Mouse (Mus musculus): Measurements from ENCODE around the gene Cfap206. TPM values are rescaled to one million over a fixed set of nuclear protein-coding genes. Genes with fewer than 3 reads are reported as not detected.

Cfap206 gene
- polyA plus RNA-seq, 1 experiment from 2014 or later = not detected

- H3K9me3 ChIP-seq (replicated peaks) = peaks cover 13% of the 10 kb centered on the region
- no peak overlapping the region for H3K4me2 ChIP-seq
- ATAC-seq = no peak
- H3K4me1 ChIP-seq = no peaks in the 10 kb centered on the region
- no peak overlapping the region for H3K4me3 ChIP-seq
- H3K9ac ChIP-seq = no peak overlapping the region
- H3K27ac ChIP-seq = no peak overlapping the region
- WGBS (ENCODE audit: insufficient replicate concordance) = 89% methylated on average over 12 of the region's 12 CpGs
- H3K27me3 ChIP-seq (replicated peaks) = no peaks in the 10 kb centered on the region
- no peaks in the 10 kb centered on the region for H3K36me3 ChIP-seq
Measured at GRCm38 (mm10) chr4:34719421-34719820, 10.6 kb downstream of the Cfap206 start.

- Histone ChIP-seq H3K27me3 (replicated peaks) (no peaks in the 10 kb centered on the region), H3K4me3 (no peak overlapping the region), H3K36me3 (no peaks in the 10 kb centered on the region), H3K4me2 (no peak overlapping the region), H3K9me3 (replicated peaks) (peaks cover 7% of the 10 kb centered on the region), H3K9ac (no peak overlapping the region), H3K4me1 (no peaks in the 10 kb centered on the region), H3K27ac (no peak overlapping the region)
- 76% methylated on average over 1 of the region's 1 CpGs for WGBS (ENCODE audit: insufficient replicate concordance)
- no peak for ATAC-seq
Measured at GRCm38 (mm10) chr4:34715062-34715461, 14.9 kb downstream of the Cfap206 start.

- H3K27me3 ChIP-seq (replicated peaks) = no peaks in the 10 kb centered on the region
- ATAC-seq = no peak
- no peak overlapping the region for H3K27ac ChIP-seq
- no peaks in the 10 kb centered on the region for H3K4me1 ChIP-seq
- H3K4me3 ChIP-seq = no peak overlapping the region
- no peak overlapping the region for H3K4me2 ChIP-seq
- no peaks in the 10 kb centered on the region for H3K36me3 ChIP-seq
- H3K9ac ChIP-seq = no peak overlapping the region
- WGBS (ENCODE audit: insufficient replicate concordance) = 71% methylated on average over 3 of the region's 3 CpGs
- no peaks in the 10 kb centered on the region for H3K9me3 ChIP-seq (replicated peaks)
Measured at GRCm38 (mm10) chr4:34708127-34708526, 21.9 kb downstream of the Cfap206 start.

- no peak overlapping the region for H3K4me3 ChIP-seq
- H3K27me3 ChIP-seq (replicated peaks) = no peaks in the 10 kb centered on the region
- no peaks in the 10 kb centered on the region for H3K4me1 ChIP-seq
- no peak overlapping the region for H3K27ac ChIP-seq
- no peaks in the 10 kb centered on the region for H3K36me3 ChIP-seq
- ATAC-seq = no peak
- H3K4me2 ChIP-seq = no peak overlapping the region
- WGBS (ENCODE audit: insufficient replicate concordance) = 59% methylated on average over 3 of the region's 3 CpGs
- no peak overlapping the region for H3K9ac ChIP-seq
- no peaks in the 10 kb centered on the region for H3K9me3 ChIP-seq (replicated peaks)
Measured at GRCm38 (mm10) chr4:34707248-34707647, 22.8 kb downstream of the Cfap206 start.

- no peak for ATAC-seq
- no peak overlapping the region for H3K9ac ChIP-seq
- 64% methylated on average over 4 of the region's 4 CpGs for WGBS (ENCODE audit: insufficient replicate concordance)
- H3K27ac ChIP-seq = no peak overlapping the region
- H3K9me3 ChIP-seq (replicated peaks) = no peaks in the 10 kb centered on the region
- H3K4me2 ChIP-seq = no peak overlapping the region
- H3K36me3 ChIP-seq = no peaks in the 10 kb centered on the region
- no peak overlapping the region for H3K4me3 ChIP-seq
- no peaks in the 10 kb centered on the region for H3K27me3 ChIP-seq (replicated peaks)
- no peaks in the 10 kb centered on the region for H3K4me1 ChIP-seq
Measured at GRCm38 (mm10) chr4:34703029-34703428, 27.0 kb downstream of the Cfap206 start.

GRCm38 (mm10) chr4:34702231-34702630 is 27.8 kb downstream of the Cfap206 start:
- WGBS (ENCODE audit: insufficient replicate concordance) = 90% methylated on average over 11 of the region's 11 CpGs
- ATAC-seq = no peak

GRCm38 (mm10) chr4:34701528-34701927 is 28.5 kb downstream of the Cfap206 start:
- H3K4me2 ChIP-seq = no peak overlapping the region
- H3K4me1 ChIP-seq = no peaks in the 10 kb centered on the region
- no peaks in the 10 kb centered on the region for H3K9me3 ChIP-seq (replicated peaks)
- H3K4me3 ChIP-seq = no peak overlapping the region
- H3K9ac ChIP-seq = no peak overlapping the region
- 56% methylated on average over 5 of the region's 5 CpGs for WGBS (ENCODE audit: insufficient replicate concordance)
- peak; percentile 42; the same call in 1 of the 2 replicates for ATAC-seq
- H3K27me3 ChIP-seq (replicated peaks) = no peaks in the 10 kb centered on the region
- no peaks in the 10 kb centered on the region for H3K36me3 ChIP-seq
- H3K27ac ChIP-seq = no peak overlapping the region

More at GRCm38 (mm10) chr4:34702231-34702630, 27.8 kb downstream of the Cfap206 start:
- no peak overlapping the region for H3K4me3 ChIP-seq
- no peaks in the 10 kb centered on the region for H3K9me3 ChIP-seq (replicated peaks)
- H3K27ac ChIP-seq = no peak overlapping the region
- no peaks in the 10 kb centered on the region for H3K27me3 ChIP-seq (replicated peaks)
- H3K4me1 ChIP-seq = no peaks in the 10 kb centered on the region
- H3K4me2 ChIP-seq = no peak overlapping the region
- H3K36me3 ChIP-seq = no peaks in the 10 kb centered on the region
- H3K9ac ChIP-seq = no peak overlapping the region

GRCm38 (mm10) chr4:34688021-34688420 is 42.0 kb downstream of the Cfap206 start:
- no peaks in the 10 kb centered on the region for H3K9me3 ChIP-seq (replicated peaks)
- no peaks in the 10 kb centered on the region for H3K27me3 ChIP-seq (replicated peaks)
- no peak overlapping the region for H3K4me3 ChIP-seq
- 52% methylated on average over 3 of the region's 3 CpGs for WGBS (ENCODE audit: insufficient replicate concordance)
- ATAC-seq = no peak
- H3K4me1 ChIP-seq = peaks cover 21% of the 10 kb centered on the region
- H3K4me2 ChIP-seq = peak overlapping the region; percentile 72
- no peaks in the 10 kb centered on the region; the same call in 1 of the 2 replicates for H3K36me3 ChIP-seq
- 0 out of 2 replicates have a peak overlapping the region, but pooled peaks have one; percentile 4 for H3K27ac ChIP-seq
- H3K9ac ChIP-seq = no peak overlapping the region

- Histone ChIP-seq H3K27ac (peak within 1 kb of the TSS; percentile 90), H3K27me3 (replicated peaks) (no peaks in the 10 kb centered on the region), H3K36me3 (peaks cover 10% of the 10 kb centered on the region), H3K4me1 (peaks cover 21% of the 10 kb centered on the region), H3K9me3 (replicated peaks) (no peaks in the 10 kb centered on the region), H3K4me3 (peak within 1 kb of the TSS; percentile 86), H3K9ac (peak within 1 kb of the TSS; percentile 86), H3K4me2 (peak within 1 kb of the TSS; percentile 72)
- ATAC-seq = peak; percentile 93
- WGBS (ENCODE audit: insufficient replicate concordance) = under 1% methylated on average over 65 of the region's 65 CpGs
Measured at GRCm38 (mm10) chr4:34686874-34687567, 43.0 kb downstream of the Cfap206 start, which contains the start of gene Slc35a1. Slc35a1 (minus strand) TSS chr4:34687438.

- WGBS (ENCODE audit: insufficient replicate concordance) = 73% methylated on average over 5 of the region's 5 CpGs
Measured at GRCm38 (mm10) chr4:34680530-34680929, 49.5 kb downstream of the Cfap206 start.

GRCm38 (mm10) chr4:34673721-34674120 is 56.3 kb downstream of the Cfap206 start:
- no peaks in the 10 kb centered on the region for H3K9me3 ChIP-seq (replicated peaks)
- no peak overlapping the region for H3K4me2 ChIP-seq
- peaks cover 32% of the 10 kb centered on the region for H3K36me3 ChIP-seq
- ATAC-seq = no peak
- H3K9ac ChIP-seq = no peak overlapping the region
- no peaks in the 10 kb centered on the region for H3K27me3 ChIP-seq (replicated peaks)
- no peak overlapping the region for H3K4me3 ChIP-seq
- WGBS (ENCODE audit: insufficient replicate concordance) = 82% methylated on average over 5 of the region's 5 CpGs
- H3K4me1 ChIP-seq = no peaks in the 10 kb centered on the region
- H3K27ac ChIP-seq = no peak overlapping the region

More at GRCm38 (mm10) chr4:34680530-34680929, 49.5 kb downstream of the Cfap206 start:
- H3K4me1 ChIP-seq = peaks cover 7% of the 10 kb centered on the region
- H3K4me2 ChIP-seq = no peak overlapping the region
- no peaks in the 10 kb centered on the region for H3K27me3 ChIP-seq (replicated peaks)
- H3K36me3 ChIP-seq = peaks cover 35% of the 10 kb centered on the region
- H3K9me3 ChIP-seq (replicated peaks) = no peaks in the 10 kb centered on the region
- no peak overlapping the region for H3K9ac ChIP-seq
- no peak overlapping the region for H3K27ac ChIP-seq
- ATAC-seq = no peak
- no peak overlapping the region for H3K4me3 ChIP-seq

GRCm38 (mm10) chr4:34667923-34668322 is 62.1 kb downstream of the Cfap206 start:
- peaks cover 59% of the 10 kb centered on the region for H3K36me3 ChIP-seq
- no peaks in the 10 kb centered on the region for H3K4me1 ChIP-seq
- no peak for ATAC-seq
- H3K27ac ChIP-seq = no peak overlapping the region
- no peak overlapping the region for H3K4me3 ChIP-seq
- WGBS (ENCODE audit: insufficient replicate concordance) = 46% methylated on average over 5 of the region's 5 CpGs
- H3K4me2 ChIP-seq = no peak overlapping the region
- H3K9me3 ChIP-seq (replicated peaks) = no peaks in the 10 kb centered on the region
- H3K9ac ChIP-seq = no peak overlapping the region
- H3K27me3 ChIP-seq (replicated peaks) = no peaks in the 10 kb centered on the region

Measured in liver, embryonic 12.5 days (tissue).